Mouse (Mus musculus) CH12.LX (cell line): ENCODE data around the gene Tle2.

ENCODE experiments used
- CHD2 ChIP-seq: IDR thresholded peaks from 2 replicates; pipeline ENCODE4 v1.6.1; 2011; ENCODE audit warnings: low read length, improper control_type of control experiment
- CTCF ChIP-seq, 2 experiments: IDR thresholded peaks in 1 of 2; conservative IDR thresholded peaks in 1 of 2; 2 replicates each; pipeline ENCODE4 v1.5.1; 2011 to 2012; ENCODE audit warnings: low read depth in 2 of 2, low read length in 2 of 2, improper control_type of control experiment in 1 of 2, inconsistent platforms in 1 of 2, mild to moderate bottlenecking in 1 of 2, moderate library complexity in 1 of 2
- HCFC1 ChIP-seq: IDR thresholded peaks from 2 replicates; pipeline ENCODE4 v1.6.1; 2012; ENCODE audit warnings: low read depth, mild to moderate bottlenecking, inconsistent platforms, low read length, improper control_type of control experiment
- JUND ChIP-seq: conservative IDR thresholded peaks from 2 replicates; pipeline ENCODE4 v1.6.1; 2011; ENCODE audit warnings: low read depth, low read length, improper control_type of control experiment
- MAX ChIP-seq: IDR thresholded peaks from 2 replicates; pipeline ENCODE4 v1.6.1; 2011; ENCODE audit warnings: low read length, improper control_type of control experiment
- MEF2A ChIP-seq: IDR thresholded peaks from 2 replicates; pipeline ENCODE4 v1.6.1; 2014; ENCODE audit warnings: low read depth, mild to moderate bottlenecking, inconsistent platforms, low read length, improper control_type of control experiment, borderline replicate concordance
- POLR2A ChIP-seq: IDR thresholded peaks from 2 replicates; pipeline ENCODE4 v1.6.1; 2011; ENCODE audit warnings: low read depth, mild to moderate bottlenecking, improper control_type of control experiment, low read length
- SMC3 ChIP-seq: IDR thresholded peaks from 2 replicates; pipeline ENCODE4 v1.6.1; 2011; ENCODE audit warnings: low read depth, low read length, improper control_type of control experiment
- TBP ChIP-seq: conservative IDR thresholded peaks from 2 replicates; pipeline ENCODE4 v1.6.1; 2011; ENCODE audit warnings: low read depth, low read length, improper control_type of control experiment
- UBTF ChIP-seq: IDR thresholded peaks from 2 replicates; pipeline ENCODE4 v1.6.1; 2012; ENCODE audit warnings: low read depth, mild to moderate bottlenecking, inconsistent platforms, low read length, improper control_type of control experiment, moderate library complexity
- USF1 ChIP-seq: IDR thresholded peaks from 2 replicates; pipeline ENCODE4 v1.6.1; 2014; ENCODE audit warnings: low read depth, mild to moderate bottlenecking, inconsistent platforms, low read length, improper control_type of control experiment
- ZMIZ1 ChIP-seq: IDR thresholded peaks from 2 replicates; pipeline ENCODE4 v1.6.1; 2012; ENCODE audit warnings: low read depth, mild to moderate bottlenecking, inconsistent platforms, low read length, improper control_type of control experiment

- no peak for TF ChIP-seq POLR2A
- TF ChIP-seq ZMIZ1 = no peak
- TF ChIP-seq MAX = no peak
- TF ChIP-seq UBTF = no peak
- no peak for TF ChIP-seq USF1
- no peak for TF ChIP-seq HCFC1
- TF ChIP-seq CTCF (conservative IDR thresholded peaks at IDR 0.05 in 1 of 2, IDR thresholded peaks at IDR 0.05 in 1 of 2; ENCODE audit: low read depth in 2 of 2, low read length in 2 of 2) = no peak
- TF ChIP-seq MEF2A = no peak
- no peak for TF ChIP-seq CHD2
- TF ChIP-seq TBP = no peak
- no peak for TF ChIP-seq JUND
- TF ChIP-seq SMC3 = no peak
Observed at GRCm38 (mm10) chr10:81593223-81593622, 18.9 kb downstream of the Tle2 start.
